Mouse (Mus musculus): ENCODE data around the gene Ly6g5b.
"Not testable (repeated sequence)": the region's sequence is repeated elsewhere in the genome, so short reads cannot be mapped to it uniquely, and the experiment has no call there.

- TF ChIP-seq CTCF (IDR thresholded peaks at IDR 0.05; ENCODE audit: borderline replicate concordance, insufficient read depth, low read length); POLR2A (IDR thresholded peaks at IDR 0.05; ENCODE audit: low read depth, low read length): not testable (repeated sequence)
Measured at GRCm38 (mm10) chr17:35124261-35124896, 9.2 kb upstream of the Ly6g5b start.

Measured in embryonic fibroblast, embryonic 13.5 days (primary cell).